Mouse (Mus musculus): ENCODE measurements around the gene Aldh1l1. TPM values are rescaled to one million over a fixed set of nuclear protein-coding genes. Genes with fewer than 3 reads are reported as not detected.

Aldh1l1 gene
- total and polyA plus RNA-seq, 2 experiments = 897 to 1,237 TPM

DNA sequence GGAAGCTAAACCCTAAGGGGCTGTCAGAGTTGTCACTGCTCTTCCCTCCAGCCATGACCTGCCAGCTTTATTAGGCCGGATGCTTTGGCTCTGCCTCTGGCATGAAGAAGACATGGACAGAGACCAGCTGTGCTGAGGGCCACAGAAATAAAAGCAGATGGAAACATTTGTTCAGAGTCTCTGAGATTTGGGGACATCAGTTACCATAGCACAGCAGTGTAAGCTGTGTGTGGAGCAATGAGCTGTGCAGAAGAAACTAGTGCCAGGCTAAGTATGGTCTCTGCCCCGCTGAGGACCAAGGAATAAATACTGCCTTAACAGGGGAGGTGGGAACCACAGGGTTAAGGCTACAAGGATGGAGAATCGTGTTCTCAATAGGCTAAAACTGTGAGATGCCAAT lies 50.6 kb downstream of the Aldh1l1 start:
- Histone ChIP-seq H3K79me2 (ENCODE audit: control insufficient read depth, insufficient read depth, low read length) (peaks cover 1% of the 10 kb centered on the region; the same call in 1 of the 2 replicates), H3K27ac (replicated peaks; ENCODE audit: insufficient read depth, low read depth, low read length) (no peak overlapping the region), H3K4me3 (ENCODE audit: insufficient read depth, low read depth, low read length) (no peak overlapping the region), H3K9ac (ENCODE audit: low read depth, low read length) (no peak overlapping the region), H3K36me3 (ENCODE audit: control insufficient read depth, insufficient read depth, low read length) (no peaks in the 10 kb centered on the region), H3K27me3 (ENCODE audit: control insufficient read depth, insufficient read depth, low read length) (no peaks in the 10 kb centered on the region), H3K4me1 (ENCODE audit: control insufficient read depth, insufficient read depth, low read length) (peaks cover 24% of the 10 kb centered on the region)
- 83% methylated on average over 3 of the region's 3 CpGs for WGBS
- no peak for DNase-seq (ENCODE audit: extremely low read depth, low read depth, low spot score)
- TF ChIP-seq CTCF (IDR thresholded peaks at IDR 0.05; ENCODE audit: low read depth, low read length) = no peak
- TF ChIP-seq POLR2A (IDR thresholded peaks at IDR 0.05; ENCODE audit: extremely low read depth, insufficient read depth, low read length) = no peak

DNA sequence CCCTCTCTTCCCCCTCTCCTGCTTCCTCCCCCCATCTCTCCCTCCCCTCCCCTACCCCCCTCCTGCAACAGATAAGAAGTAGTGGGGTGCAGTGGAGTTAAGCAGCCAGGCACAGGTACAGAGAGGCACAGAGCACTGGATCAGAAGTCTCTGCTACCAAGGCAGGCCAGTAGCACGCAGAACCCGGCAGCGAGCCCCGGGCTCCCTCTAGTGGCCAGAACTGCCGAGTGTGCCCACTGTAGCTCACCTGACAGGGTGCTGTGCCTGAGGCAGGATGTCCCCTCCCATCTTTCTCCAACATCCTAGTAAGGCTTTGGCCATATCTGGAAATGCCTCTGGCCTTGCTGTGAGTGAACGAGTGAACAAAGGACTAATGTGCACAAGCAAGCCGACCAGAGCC lies 51.7 kb downstream of the Aldh1l1 start:
- 5% methylated on average over 7 of the region's 7 CpGs for WGBS
- Histone ChIP-seq H3K36me3 (ENCODE audit: control insufficient read depth, insufficient read depth, low read length) (no peaks in the 10 kb centered on the region), H3K27me3 (ENCODE audit: control insufficient read depth, insufficient read depth, low read length) (no peaks in the 10 kb centered on the region), H3K9ac (ENCODE audit: low read depth, low read length) (no peak overlapping the region), H3K27ac (replicated peaks; ENCODE audit: insufficient read depth, low read depth, low read length) (no peak overlapping the region), H3K4me3 (ENCODE audit: insufficient read depth, low read depth, low read length) (no peak overlapping the region), H3K79me2 (ENCODE audit: control insufficient read depth, insufficient read depth, low read length) (peaks cover 7% of the 10 kb centered on the region; the same call in 1 of the 2 replicates), H3K4me1 (ENCODE audit: control insufficient read depth, insufficient read depth, low read length) (peaks cover 33% of the 10 kb centered on the region)
- peak; percentile 62 for DNase-seq (ENCODE audit: extremely low read depth, low read depth, low spot score)
- TF ChIP-seq POLR2A (IDR thresholded peaks at IDR 0.05; ENCODE audit: extremely low read depth, insufficient read depth, low read length) (no peak), CTCF (IDR thresholded peaks at IDR 0.05; ENCODE audit: low read depth, low read length) (peak; percentile 96)

DNA sequence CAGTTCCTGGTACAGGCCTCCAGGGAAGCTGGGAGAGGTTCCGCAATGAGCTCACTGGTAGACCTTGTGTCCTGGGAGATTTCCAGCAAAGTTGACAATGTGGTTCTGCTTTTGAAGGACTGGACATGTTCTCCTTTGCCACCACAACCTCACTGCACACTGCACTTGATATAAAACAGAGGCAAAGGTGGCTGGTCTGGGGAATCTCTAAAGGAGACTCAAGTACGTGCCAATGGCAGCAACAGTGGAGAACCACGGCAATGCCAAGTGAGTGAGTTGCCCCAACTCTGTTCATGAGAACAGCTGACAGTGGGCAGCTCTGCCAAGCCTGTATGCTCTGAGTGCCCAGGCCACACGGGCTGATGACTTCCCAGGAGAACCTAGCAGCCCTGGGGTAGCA lies 53.0 kb downstream of the Aldh1l1 start:
- TF ChIP-seq CTCF (IDR thresholded peaks at IDR 0.05; ENCODE audit: low read depth, low read length) = no peak
- TF ChIP-seq POLR2A (IDR thresholded peaks at IDR 0.05; ENCODE audit: extremely low read depth, insufficient read depth, low read length) = no peak
- DNase-seq (ENCODE audit: extremely low read depth, low read depth, low spot score) = peak; percentile 76
- no peaks in the 10 kb centered on the region for H3K36me3 ChIP-seq (ENCODE audit: control insufficient read depth, insufficient read depth, low read length)
- peaks cover 38% of the 10 kb centered on the region for H3K4me1 ChIP-seq (ENCODE audit: control insufficient read depth, insufficient read depth, low read length)
- H3K27me3 ChIP-seq (ENCODE audit: control insufficient read depth, insufficient read depth, low read length) = no peaks in the 10 kb centered on the region
- 0 out of 2 replicates have a peak overlapping the region, but pooled peaks have one; percentile 0 for H3K9ac ChIP-seq (ENCODE audit: low read depth, low read length)
- peaks cover 7% of the 10 kb centered on the region; the same call in 1 of the 2 replicates for H3K79me2 ChIP-seq (ENCODE audit: control insufficient read depth, insufficient read depth, low read length)
- peak overlapping the region; percentile 59 for H3K27ac ChIP-seq (replicated peaks; ENCODE audit: insufficient read depth, low read depth, low read length)
- H3K4me3 ChIP-seq (ENCODE audit: insufficient read depth, low read depth, low read length) = no peak overlapping the region
- WGBS = 23% methylated on average over 4 of the region's 4 CpGs

DNA sequence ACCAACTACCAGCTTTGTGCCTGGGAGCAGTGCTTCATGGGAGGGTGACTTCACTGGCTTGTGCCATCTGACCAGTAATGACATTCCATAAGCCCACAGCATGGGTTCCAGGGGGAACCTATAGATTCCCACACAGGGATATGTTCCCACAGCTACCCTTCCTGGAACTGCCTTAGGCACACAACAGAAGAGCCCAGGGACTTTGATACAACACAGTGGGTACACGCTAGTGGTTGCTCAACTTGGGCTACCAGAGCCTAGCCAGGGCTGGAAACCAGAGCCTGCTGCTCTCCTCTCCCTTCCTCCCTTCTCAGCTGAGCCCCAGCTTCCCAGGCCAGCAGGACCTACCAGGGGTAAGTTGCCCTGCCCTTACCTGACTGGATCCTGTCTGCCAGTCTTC lies 54.3 kb downstream of the Aldh1l1 start:
- H3K4me1 ChIP-seq (ENCODE audit: control insufficient read depth, insufficient read depth, low read length) = peaks cover 43% of the 10 kb centered on the region
- DNase-seq (ENCODE audit: extremely low read depth, low read depth, low spot score) = peak; percentile 93
- H3K27ac ChIP-seq (replicated peaks; ENCODE audit: insufficient read depth, low read depth, low read length) = peak overlapping the region; percentile 96
- peak; percentile 48; the same call in 1 of the 2 replicates for TF ChIP-seq POLR2A (IDR thresholded peaks at IDR 0.05; ENCODE audit: extremely low read depth, insufficient read depth, low read length)
- TF ChIP-seq CTCF (IDR thresholded peaks at IDR 0.05; ENCODE audit: low read depth, low read length) = no peak
- 27% methylated on average over 1 of the region's 1 CpGs for WGBS
- H3K4me3 ChIP-seq (ENCODE audit: insufficient read depth, low read depth, low read length) = peak overlapping the region; percentile 20
- H3K36me3 ChIP-seq (ENCODE audit: control insufficient read depth, insufficient read depth, low read length) = no peaks in the 10 kb centered on the region
- H3K9ac ChIP-seq (ENCODE audit: low read depth, low read length) = peak overlapping the region; percentile 65
- H3K79me2 ChIP-seq (ENCODE audit: control insufficient read depth, insufficient read depth, low read length) = peaks cover 7% of the 10 kb centered on the region; the same call in 1 of the 2 replicates
- H3K27me3 ChIP-seq (ENCODE audit: control insufficient read depth, insufficient read depth, low read length) = no peaks in the 10 kb centered on the region

DNA sequence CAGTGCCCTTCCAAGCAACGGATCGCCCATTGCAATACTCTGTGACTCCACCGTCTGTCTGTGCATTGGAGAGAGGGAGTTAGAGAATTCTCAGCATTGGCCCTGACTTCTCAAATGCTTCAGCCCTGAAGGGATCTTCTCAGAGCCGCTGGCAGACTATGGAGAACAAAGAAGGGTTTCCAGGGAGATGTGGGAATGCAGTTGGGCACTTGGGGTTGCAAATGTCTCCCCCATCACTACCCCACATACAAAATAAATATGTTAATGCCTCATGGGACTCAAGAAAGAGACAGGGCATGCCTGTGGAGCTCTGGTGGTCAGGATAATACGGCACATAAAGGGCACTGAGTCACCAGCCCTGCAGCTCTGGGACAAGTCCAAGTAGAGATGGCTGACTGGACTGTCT lies 55.1 kb downstream of the Aldh1l1 start:
- 49% methylated on average over 5 of the region's 5 CpGs for WGBS
- H3K79me2 ChIP-seq (ENCODE audit: control insufficient read depth, insufficient read depth, low read length) = peaks cover 7% of the 10 kb centered on the region; the same call in 1 of the 2 replicates
- no peak for DNase-seq (ENCODE audit: extremely low read depth, low read depth, low spot score)
- TF ChIP-seq POLR2A (IDR thresholded peaks at IDR 0.05; ENCODE audit: extremely low read depth, insufficient read depth, low read length) (no peak), CTCF (IDR thresholded peaks at IDR 0.05; ENCODE audit: low read depth, low read length) (no peak)
- H3K4me3 ChIP-seq (ENCODE audit: insufficient read depth, low read depth, low read length) = peak overlapping the region; percentile 20; the same call in 1 of the 2 replicates
- peaks cover 44% of the 10 kb centered on the region for H3K4me1 ChIP-seq (ENCODE audit: control insufficient read depth, insufficient read depth, low read length)
- no peaks in the 10 kb centered on the region for H3K27me3 ChIP-seq (ENCODE audit: control insufficient read depth, insufficient read depth, low read length)
- peak overlapping the region; percentile 95 for H3K27ac ChIP-seq (replicated peaks; ENCODE audit: insufficient read depth, low read depth, low read length)
- H3K36me3 ChIP-seq (ENCODE audit: control insufficient read depth, insufficient read depth, low read length) = no peaks in the 10 kb centered on the region
- H3K9ac ChIP-seq (ENCODE audit: low read depth, low read length) = peak overlapping the region; percentile 65

DNA sequence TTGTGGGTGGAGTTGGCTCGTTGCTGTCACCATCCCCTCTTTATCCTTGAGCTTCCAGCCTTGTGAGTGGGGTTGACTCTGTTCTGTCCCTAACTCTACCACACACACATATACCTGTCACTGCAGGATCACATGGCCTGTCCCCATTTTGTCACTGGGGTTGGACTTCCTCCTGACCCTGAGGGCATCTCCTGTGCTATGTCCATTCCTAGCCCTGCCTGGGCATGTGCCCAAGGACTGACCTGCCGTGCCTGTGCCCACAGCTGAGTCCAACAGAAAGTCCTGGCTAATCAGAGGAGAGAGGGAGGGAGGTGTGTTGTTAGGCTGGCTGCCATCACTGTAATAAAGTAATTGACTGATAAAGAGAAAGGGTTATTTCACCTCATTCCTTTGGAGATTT lies 58.2 kb downstream of the Aldh1l1 start:
- Histone ChIP-seq H3K27me3 (ENCODE audit: control insufficient read depth, insufficient read depth, low read length) (no peaks in the 10 kb centered on the region), H3K4me3 (ENCODE audit: insufficient read depth, low read depth, low read length) (no peak overlapping the region), H3K9ac (ENCODE audit: low read depth, low read length) (peak overlapping the region; percentile 22), H3K4me1 (ENCODE audit: control insufficient read depth, insufficient read depth, low read length) (peaks cover 56% of the 10 kb centered on the region), H3K79me2 (ENCODE audit: control insufficient read depth, insufficient read depth, low read length) (peaks cover 7% of the 10 kb centered on the region; the same call in 1 of the 2 replicates), H3K36me3 (ENCODE audit: control insufficient read depth, insufficient read depth, low read length) (no peaks in the 10 kb centered on the region), H3K27ac (replicated peaks; ENCODE audit: insufficient read depth, low read depth, low read length) (peak overlapping the region; percentile 98)
- 13% methylated on average over 2 of the region's 2 CpGs for WGBS
- DNase-seq (ENCODE audit: extremely low read depth, low read depth, low spot score) = peak; percentile 99
- no peak for TF ChIP-seq CTCF (IDR thresholded peaks at IDR 0.05; ENCODE audit: low read depth, low read length)
- TF ChIP-seq POLR2A (IDR thresholded peaks at IDR 0.05; ENCODE audit: extremely low read depth, insufficient read depth, low read length) = no peak

Data from liver, adult 2 months (tissue).